Mouse (Mus musculus): ENCODE data around the gene Btbd35f5. TPM values are rescaled to one million over a fixed set of nuclear protein-coding genes. Genes with fewer than 3 reads are reported as not detected.
"Not testable (repeated sequence)": the region's sequence is repeated elsewhere in the genome, so short reads cannot be mapped to it uniquely, and the experiment has no call there.

The Btbd35f5 gene
- total RNA-seq (2021) = not detected
- long read RNA-seq = 0 reads

DNA sequence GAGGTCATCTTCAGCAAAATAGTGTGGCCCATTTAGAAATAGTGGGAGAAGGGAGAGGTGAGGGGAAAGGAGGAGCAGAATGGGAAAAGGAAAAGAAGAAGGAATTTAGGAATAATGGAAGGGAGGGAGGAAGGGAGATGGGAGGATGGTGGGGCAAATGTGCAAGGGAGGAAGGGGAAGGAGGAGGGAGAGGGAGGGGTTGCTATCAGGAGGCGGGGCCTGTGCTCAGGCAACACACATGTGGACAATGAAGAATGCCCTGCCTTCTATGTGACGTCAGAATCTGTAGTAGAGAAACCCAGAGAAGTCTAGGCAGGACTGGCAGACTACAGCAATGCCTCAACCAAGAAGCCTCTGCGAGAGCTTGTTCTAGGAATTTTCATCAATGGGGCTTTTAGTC, at the start of gene Btbd35f5:
Gene Btbd35f5, plus strand, starts transcription at position 301 of the 400 bp plus-strand sequence.
- DNase-seq (ENCODE audit: low spot score in 2 of 2) = not testable (repeated sequence)

DNA sequence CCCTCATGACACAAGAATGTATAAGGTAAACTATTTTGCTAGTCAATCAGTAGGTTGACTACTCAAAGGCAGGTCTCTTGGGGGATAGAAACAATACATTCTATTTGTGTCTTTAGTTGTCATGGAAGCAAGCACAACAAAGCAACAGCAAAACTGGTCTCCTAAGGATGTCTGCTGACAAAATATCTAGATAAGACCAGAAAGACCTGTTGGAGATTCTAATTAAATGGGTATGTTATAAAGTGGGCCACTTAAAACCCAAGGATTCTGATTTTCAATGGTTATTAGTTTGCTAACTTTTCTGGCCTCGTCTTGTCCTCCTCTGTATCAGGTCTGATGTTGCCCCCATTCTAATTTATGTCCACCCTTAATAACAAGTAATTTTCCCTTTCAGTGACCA, 32.2 kb upstream of the Btbd35f5 start, which contains the start of gene Gm21789:
Gene Gm21789, plus strand, starts transcription at position 301 of the 400 bp plus-strand sequence.
- not testable (repeated sequence) for DNase-seq (ENCODE audit: low spot score in 2 of 2)

Other genes with a start within 250 kb of the Btbd35f5 start
- gene Btbd35f21, start 247.8 kb upstream of the Btbd35f5 start, total RNA-seq (2021) = not detected
- gene Btbd35f30, start 79.3 kb upstream of the Btbd35f5 start, total RNA-seq (2021) = not detected
- gene Gm21789, start 32.1 kb upstream of the Btbd35f5 start, total RNA-seq (2021) = not detected

Data from layer of hippocampus, adult 18-20 months (tissue).